Mouse (Mus musculus) heart, postnatal 4 days (tissue): ENCODE results near the gene Vps8. TPM values are rescaled to one million over a fixed set of nuclear protein-coding genes. Genes with fewer than 3 reads are reported as not detected.

ENCODE experiments used
- DNase-seq: peaks from one replicate; pipeline ENCODE4 v3.0.0; 2021
- total RNA-seq, 2 experiments: library from RNA; stranded (reverse); gene quantifications; 2 replicates each; pipeline ENCODE4 v1.2.3; 2021

Gene Vps8
- total RNA-seq, 2 experiments from 2014 or later: 25.4 to 26.0 TPM

DNA sequence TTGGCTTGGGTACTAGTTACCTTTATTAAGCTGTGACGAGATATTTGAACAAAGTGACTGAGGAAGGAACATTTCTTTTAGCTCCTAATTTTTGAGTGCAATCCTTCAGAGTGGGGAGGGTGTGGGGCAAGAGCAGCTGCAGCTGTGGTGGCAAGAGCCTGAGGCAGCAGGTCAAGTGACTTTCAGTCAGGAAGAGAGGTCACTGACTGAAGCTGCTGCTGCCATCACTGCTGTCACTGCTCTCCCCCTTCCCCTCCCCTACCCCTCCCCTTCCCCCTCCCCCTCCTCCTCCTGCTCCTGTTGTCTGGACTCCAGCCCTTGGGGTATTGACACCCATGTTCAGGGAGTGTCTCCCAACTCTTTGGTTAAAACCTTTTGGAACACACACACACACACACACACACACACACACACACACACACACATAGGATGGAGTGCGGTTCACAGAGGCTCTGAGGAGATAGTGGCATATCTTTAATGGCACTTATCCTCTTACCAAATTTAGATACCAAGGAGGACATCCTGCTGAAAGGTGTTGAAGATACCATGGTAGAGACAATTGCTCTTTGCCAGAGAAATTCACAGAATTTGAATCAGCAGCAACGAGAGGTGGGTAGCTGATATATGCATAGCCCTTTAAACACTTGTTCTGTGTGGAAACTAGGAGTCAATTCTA, 139.8 kb downstream of the Vps8 start:
- no peak for DNase-seq

DNA sequence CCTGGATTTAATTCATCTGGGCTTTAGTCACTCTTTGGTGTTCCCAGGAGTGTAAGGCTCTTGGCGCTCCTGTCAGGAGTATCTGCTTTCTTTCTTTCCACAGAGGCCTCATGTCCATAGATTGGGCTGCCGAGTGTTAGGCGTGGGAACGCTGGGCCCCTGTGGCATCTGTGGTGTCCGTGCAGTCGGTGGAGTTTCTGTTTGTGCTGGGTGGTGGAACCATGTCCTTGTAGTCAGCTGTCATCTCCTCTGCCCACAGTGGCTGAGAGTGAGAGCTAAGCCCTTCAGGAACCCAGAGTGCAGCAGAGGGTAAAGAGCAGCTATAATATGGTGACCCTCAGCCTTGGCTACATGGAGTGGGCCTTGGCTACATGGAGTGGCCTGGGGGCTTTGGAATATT, 140.4 kb downstream of the Vps8 start:
- DNase-seq: no peak

DNA sequence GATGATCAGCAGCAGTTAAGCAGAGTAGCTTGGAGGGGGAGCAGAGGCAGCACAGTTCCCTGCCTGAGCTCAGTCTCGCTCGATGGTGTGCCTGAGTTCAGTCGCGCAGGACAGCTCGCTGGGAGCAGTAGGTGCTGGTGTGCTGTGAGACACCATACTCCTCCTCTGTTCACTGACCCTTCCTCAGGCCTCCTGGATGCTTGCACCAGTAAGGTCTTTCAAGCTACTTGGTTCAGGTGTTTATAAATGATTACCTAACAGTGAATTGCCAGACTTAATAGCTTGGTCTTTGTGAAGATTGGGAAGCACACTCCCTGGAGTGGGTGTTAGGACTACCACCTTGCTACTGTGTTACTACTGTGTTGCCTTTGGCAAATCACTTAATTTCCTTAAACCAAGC, 144.2 kb downstream of the Vps8 start:
- DNase-seq: no peak

DNA sequence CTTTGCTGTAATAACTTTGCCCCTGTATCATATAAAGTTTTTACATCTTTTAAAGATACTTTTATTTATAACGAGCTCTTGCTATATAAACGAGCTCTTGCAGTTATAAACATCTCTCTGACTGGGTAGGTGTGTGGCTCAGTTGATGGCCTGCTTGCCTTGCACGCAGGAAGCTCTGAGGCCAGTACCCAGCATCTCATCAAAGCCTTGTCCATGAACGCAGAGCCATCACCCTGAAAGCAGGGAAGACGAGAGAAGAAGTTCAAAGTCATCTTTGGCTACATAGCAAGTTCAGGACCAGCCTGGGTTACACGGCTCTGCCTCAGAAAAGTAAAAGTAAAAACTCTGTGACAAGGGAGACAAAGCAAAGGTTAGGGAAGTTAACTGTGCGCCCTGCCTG, 147.0 kb downstream of the Vps8 start:
- no peak for DNase-seq

DNA sequence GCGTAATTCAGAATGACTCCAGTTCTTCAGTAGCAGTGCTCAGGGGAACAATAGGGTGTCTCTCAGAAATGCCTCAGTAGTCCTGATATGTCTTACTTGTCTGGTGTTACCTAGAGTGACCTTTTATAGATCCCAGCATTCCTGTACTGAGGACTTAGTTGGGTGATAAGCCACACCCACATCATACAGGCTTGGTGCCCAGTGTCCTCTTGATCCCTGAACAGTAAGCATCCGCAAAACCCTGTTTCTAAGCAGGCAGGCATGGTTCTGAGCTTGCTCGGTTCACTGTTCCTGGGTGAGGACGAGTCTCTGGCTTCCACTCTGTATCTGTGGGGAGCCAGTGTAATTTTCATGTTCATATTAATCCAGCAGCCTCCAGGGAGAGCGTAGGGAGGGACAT, 147.9 kb downstream of the Vps8 start:
- no peak for DNase-seq

DNA sequence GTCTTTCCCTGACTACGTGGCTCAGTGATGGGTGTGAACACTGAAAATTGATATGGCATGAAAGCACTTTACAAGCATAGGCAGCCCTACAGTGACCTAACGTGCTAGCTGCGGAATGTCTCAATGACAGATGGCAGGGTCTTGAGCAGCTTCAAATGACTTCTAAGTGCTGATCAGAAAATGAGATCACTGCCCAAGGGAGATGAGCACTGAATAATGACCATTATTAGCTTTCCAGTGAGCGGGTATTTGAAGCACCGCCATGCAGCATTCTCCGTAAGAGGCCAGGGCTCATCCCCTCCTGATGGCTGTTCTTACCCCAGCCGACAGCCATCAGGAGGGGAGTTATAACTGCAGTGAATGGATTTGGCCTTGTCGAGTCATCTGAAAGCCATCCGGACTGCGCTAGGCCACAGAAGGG, 153.1 kb downstream of the Vps8 start:
- no peak for DNase-seq

DNA sequence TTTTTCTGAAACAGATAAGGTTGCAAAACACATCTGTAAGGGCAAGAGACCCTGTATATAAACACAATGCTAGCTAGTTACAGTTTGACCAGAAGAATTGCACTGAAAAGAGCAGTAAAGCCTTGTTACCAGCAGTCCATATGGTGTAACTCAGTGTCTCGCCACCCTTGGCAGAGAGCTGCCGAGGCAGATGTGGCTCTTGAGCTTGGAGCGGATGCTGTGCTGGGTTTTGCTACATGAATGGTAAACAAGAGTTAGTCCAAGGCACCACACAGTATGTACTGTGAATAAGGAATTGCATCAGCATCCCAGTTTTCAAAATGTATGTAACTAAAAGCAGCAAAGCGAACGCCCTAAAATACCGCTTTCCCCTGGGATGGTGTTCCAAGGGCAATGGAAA, 166.2 kb downstream of the Vps8 start:
- DNase-seq: no peak

DNA sequence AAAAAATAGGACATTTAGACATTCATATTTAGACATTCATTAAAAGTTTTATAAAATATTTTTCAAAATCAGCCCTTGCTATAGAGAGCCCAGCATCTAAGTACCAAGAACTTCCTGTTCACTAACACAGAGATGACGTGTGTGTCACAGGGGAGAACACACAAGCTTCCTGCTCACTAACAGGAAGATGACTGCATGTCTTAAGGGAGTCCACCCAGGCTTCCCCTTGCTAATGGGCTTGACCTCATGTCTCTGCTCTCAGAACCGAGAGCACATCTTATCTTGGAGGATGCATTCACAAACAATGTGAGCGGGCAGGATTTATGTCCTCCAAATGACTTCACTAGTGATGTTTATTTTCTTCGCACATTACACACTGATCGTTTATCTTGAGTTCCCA, 167.9 kb downstream of the Vps8 start:
- peak; percentile 33 for DNase-seq

DNA sequence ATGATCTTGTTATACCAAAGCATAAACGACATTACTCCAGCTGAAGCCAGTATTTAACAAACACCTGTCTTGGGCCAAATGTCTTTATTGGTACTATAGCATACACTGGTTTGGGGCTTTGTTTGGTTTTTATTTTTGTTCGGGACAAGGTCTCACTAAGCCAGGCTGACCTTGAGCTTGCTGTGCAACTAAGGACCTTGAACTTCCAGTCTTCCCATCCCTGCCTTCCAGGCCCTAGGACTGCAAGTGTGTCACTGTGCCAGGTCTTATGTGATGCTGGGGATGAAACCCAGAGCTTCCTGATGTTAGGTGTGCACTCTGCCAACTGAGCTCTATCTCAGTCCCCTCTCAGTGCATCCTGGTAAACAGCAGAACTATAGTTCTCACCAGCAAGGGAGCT, 168.6 kb downstream of the Vps8 start:
- no peak for DNase-seq

DNA sequence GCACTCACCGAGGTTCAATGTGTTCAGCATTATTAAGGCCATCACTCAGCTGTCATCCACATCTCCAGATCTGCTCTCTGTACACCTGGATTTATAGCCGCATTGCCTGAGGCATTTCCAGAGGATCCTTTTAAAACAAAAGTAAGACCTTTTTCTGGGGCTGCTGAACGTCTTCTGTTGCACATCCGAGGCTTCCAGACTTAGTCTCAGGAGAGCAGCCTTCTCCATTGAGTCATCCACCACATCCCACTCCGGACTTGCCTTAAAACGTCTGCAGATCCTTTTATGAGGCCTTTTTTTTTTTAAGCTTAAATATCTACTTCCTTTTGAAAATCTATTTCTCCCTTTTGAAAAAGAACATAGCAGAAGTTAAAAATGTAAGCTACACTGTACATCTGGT, 172.6 kb downstream of the Vps8 start:
- DNase-seq: no peak

DNA sequence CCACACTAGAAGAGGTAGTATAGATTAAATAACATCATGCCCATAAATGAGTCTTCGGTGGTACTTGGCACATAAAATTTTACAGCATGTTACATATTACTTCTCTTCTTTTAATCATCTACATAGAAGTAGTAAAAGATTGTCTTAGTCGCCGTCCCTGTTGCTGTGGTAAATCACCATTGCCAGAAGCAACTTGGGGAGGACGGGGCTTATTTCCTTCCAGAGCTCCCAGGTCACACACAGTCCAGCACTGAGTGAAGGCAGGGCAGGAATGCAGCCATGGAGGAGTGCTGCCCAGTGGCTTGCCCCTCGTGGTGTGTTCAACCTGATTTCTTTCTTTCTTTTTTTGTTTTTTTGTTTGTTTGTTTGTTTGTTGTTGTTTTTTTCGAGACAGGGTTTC, 181.4 kb downstream of the Vps8 start:
- no peak for DNase-seq

DNA sequence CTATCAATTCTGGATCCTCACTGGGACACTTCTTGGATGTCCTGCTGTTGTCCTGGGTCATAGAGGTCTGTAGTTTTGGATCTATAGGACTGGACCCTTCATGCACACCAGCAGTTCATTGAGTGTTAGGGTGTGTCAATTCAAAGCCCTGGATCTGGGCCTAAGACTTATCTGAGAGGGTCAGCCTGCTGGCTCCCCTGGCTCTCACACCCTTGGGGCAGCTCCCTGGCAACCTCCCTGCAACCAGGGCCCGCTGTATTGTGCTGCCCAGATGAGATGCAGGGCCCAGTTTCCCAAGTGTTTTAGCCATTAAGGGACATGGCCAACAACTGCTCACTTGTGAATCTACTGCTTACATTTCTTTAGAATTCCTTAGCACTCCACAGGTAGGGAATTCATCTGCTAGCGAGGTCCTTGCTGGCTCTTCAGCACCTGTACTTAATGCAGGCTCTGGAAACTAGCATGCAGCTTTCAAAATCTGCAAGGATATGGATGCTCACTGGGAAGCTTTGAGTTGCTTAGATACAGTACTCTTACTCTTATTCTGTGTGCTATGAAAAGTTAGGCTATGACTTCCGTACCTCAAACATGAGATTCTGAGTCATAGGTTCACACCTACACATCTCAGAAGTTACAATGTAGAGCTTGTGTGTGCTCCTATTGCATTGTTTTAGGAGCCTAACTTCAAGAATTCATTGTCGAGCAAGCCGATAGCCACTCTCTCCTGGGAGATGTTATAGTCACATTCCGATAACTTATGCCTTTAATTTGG, 183.5 kb downstream of the Vps8 start:
- DNase-seq: no peak

DNA sequence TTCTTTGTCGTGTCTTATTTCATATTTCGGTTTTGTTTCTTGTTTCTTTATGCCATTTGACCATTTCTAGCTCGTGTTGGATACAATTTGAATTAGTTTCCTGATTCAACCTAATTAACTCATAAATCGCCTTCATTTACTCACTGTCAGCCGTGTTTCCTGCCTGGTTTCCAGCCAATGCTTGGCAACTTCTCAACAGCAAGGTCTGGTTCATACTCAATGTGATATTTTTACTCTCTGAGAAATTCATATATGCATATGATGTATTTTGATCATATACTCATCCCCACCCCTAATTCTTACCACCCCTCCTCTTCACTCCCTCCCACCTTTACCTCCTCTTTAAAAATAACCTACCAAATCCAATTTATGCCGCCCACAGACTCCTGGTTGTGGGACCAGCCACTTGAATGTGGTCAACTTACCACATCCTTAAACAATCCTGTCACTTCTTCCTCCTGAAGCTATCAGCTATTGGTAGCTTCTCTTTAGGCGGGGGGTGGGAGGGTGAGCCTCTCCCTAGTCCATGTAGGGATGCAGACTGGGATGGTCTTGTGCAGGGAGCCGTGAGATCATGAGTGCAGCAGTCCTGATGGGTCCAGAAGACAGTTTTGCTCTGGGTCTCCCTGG, 184.2 kb downstream of the Vps8 start:
- no peak for DNase-seq

DNA sequence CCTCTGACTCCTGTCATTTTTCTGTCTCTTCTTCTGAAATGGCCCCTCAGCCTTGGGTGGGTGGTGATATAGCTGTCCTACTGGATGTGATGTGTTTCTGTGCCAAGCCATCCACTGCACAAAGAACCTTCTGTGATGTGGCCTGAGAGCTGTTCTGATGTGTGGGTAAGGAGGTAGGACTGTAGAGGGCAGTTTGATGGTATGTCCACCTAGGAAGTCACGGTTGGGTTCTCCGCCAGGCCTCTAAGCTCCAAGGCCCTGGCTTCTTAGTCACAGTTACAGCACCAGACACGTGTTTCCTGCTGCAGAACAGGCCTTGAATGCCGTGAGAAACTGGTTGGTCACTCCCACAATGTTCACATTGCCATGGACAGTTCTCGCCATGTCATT, 184.7 kb downstream of the Vps8 start:
- no peak for DNase-seq

DNA sequence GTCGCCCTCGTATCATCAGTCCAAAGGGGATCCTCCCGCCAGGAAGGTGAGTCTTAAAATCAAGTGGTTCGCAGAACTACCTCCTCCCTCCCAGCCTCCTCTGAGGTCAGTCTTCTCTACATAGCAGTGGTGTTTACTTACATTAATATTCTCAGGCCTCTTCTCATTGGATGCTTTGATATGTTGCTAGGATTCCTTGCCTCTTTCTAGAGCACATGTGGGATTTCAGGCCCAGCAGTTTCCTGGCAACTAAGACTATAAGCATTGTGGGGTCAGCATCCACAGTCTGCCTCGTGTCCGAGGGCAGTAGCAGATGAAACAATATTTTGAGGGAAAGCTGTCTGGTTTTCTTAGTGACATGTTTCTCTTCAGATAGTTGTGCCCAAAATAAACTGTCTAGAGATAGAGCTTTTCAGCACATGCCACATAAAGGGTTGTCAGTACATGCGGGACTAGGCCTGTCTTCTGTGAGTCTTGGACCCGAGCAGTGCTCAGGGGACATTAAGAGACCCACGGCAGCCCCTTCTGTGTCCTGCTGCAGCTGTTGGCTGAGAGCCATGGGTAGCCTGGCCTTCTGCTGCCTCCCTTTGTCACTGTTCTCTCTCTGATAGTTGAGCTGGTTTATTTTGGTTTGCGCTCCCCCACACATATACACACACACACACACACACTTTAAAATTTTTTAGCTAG, 185.4 kb downstream of the Vps8 start:
- peak; percentile 48 for DNase-seq

DNA sequence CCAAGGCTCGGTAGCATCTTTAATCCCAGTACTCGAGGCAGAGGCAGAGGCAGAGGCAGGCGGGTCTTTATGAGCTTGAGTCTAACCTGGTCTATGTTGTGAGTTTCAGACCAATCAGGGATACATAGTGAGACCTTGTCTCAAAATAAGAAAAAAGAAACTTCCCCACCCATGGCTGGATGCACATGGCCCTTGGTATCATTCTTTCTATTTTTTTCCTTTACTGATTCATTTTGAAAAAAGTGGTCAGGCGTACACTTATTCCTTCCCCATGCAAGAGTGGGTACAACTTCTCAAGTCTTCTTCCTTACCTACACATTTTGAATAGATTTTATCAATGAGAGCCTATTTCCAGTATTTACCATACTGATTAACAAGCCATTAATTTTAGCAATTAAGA, 187.6 kb downstream of the Vps8 start:
- no peak for DNase-seq

DNA sequence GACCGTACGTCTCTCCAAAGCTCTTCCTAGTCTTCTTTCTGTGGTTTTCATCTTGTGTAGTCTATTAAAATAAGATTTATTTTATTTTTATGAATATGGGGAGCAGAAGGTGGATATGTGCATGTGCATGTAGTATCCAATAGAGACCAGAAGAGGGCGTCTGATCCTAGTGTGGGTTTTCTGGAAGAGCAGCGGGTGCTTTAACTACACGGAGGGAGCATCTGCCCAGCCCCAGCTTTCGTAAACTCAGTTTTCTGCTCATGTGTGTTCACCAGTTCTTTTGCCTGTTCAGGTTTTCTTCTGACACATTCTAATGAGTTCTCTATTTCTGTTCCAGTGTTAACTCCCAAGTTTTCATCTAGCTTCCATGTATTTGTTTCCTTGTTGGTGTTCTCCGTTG, 192.9 kb downstream of the Vps8 start:
- peak; percentile 49 for DNase-seq

DNA sequence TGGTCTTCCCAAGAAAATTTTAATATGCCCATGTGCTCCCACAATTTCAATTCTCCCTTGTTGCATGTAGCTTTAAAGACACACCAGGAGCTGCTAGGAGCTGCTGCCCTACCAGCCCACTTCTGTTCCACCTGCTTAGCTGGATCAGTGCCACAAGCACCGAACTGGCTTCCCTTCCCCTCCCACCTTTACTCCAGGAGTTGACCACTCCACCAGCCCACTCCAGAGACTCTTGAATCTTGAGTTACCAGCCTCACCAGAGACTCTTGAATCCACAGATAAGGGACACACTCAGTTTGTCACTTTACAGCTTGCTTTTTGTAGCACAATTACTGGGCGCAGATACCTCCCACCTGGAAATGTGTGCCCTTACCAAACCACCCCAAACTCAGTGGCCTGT, 197.7 kb downstream of the Vps8 start:
- DNase-seq: no peak

DNA sequence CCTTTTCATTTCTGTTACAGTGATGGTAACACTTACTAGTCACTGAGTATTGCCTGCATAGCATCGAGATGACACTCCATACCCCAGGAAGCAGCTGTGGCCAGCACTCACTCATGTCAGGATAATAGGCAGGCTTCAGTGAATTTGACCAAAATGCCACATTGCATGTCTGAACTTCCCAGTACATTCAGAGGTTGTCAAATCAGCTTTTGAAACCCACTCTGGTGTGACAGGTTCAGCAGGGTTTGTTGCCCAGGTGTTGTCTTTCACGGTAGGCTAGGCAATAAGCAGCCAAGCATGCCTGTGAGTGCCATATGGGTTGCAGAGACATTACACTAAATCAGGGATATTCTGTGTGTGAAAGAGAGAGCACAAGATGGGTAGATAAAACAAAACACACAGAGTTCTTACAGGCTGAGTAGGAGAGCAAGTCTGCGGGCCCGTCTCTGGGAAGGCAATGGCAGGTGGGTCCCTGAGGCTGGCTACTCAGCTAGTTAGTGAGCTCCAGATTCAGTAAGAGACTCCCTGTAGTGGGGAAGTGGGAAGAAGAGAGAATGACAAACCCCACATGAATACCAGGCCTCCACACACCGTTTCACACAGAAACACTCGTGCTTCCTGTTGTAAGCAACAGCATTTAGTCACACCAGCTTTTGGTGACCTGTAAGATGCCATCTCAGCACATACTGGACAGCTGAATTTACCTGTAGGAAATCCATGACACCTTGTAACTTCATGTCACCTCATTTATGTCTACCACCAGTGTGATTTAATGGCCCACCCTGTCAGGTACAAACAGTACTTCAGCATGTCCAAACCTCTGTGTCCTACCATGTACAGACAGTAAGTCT, 203.1 kb downstream of the Vps8 start:
- DNase-seq: no peak

DNA sequence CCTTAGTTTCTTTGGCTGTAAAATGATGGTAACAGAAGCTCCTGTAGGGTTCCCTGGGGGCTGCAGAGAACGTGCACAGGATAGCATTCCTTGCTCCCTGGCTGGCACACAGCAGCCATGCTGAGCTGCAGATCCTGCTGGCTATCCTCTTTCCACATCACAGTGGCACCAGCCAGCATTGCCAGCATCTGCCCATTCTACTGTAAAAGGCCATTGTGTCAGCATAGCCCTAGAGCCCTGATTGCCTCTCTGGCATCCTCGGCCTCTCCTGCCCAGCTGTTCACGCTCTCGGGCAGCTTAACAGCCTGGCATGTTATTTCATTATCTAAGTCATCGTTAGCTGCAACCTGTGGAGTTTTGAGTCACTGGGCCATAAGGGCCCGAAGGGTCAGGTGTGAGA, 204.3 kb downstream of the Vps8 start:
- DNase-seq: no peak

DNA sequence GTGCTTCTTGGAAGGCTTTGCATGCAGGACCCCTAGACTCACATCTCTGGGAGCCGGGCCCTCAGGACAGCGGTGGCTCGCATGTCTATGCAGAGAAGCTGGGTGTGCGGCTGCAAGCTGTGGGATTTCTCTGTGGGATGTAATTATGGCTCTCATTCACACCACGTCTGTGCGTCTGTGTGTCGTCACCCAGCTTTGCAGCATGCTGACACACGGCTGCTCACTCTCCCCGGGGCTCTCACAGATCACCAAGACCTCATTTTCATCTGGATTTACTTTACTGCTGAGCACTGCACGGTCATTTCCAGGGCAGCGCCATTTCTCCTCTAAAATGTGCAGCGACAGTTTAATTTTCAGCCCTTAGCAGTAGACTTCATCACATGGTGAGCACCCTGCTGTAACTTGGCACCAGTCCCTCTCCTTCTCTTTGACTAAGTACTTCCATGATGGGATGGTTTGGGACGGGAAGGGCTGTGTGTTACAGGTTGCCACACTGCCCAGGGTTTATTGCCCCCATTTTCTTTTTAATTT, 205.2 kb downstream of the Vps8 start:
- DNase-seq: no peak

DNA sequence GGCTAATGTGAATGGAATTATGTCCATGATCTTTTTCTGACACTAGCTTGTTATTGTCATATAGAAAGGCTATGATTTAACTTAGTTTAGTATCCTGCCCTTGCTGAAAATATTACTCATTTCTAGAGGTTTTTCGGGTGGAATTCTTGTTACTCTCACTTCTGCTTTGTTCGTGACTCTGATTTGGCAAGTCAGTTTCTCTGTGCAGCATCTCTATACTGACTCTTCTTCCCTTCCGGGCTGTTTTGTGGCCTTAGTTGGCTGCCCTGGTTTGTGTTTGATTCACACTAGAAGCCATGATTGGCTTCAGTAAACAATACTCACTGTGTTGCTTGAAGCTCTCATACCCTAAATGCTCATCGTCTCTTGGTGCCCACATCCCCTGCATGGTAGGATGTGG, 207.7 kb downstream of the Vps8 start:
- DNase-seq: no peak
